Mouse (Mus musculus) ovary, postnatal 10 days (tissue): ENCODE results near the gene Glipr2.

Experiments
- DNase-seq: peaks from one replicate; pipeline ENCODE4 v3.0.0; 2022; ENCODE audit warnings: low spot score

The Glipr2 gene

DNA sequence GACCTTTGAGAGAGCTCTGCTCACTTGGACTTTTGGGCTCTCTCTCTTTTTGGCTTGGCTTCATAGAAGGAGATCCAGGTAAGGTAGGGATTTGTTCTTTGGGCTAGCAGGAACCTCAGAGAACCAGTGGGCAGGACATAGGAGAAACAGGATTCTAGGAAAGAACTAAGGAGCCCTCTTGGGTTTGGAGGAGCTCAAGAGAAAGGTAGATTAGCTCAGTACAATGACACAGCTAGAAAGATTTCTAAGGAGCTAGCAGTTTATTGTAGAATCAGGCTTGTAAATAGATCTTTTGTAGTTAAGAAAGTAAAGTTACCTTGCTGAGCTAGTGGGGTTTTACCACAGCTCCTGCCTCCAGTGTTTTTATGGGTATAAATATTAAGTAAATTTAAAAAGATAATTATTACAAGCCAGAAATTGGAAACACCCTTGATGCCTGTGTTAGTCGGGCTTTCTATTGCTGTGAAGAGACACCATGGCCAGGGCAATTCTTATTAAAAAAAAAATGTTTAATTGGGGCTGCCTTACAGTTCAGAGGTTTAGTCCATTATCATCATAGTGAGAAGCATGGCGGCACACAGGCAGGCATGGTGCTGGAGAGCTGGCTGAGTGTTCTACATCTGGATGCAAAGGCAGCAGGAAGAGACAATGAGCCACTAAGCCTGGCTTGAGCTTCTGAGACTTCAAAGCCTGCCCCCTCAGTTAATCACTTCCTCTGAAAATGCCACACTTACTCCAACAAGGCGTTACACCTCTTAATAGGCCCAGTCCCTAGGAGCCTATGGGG lies 47.6 kb downstream of the Glipr2 start:
- DNase-seq, result no peak

DNA sequence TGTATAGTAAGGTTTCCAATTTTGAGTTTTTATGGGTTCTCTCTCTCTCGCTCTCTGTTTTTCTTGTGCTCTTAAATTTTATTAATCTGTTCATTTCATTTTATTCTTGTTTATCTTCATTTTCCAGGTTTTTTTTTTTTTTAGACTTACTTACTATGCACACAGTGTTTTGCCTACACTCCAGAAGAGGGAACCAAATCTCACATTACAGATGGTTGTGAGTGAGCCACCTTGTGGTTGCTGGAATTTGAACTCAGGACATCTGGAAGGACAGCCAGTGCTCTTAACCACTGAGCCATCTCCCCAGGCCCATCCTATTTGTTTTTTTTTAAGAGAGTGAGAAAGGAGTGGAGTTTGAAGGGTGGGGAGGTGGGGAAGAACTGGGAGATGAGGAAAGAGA lies 53.0 kb downstream of the Glipr2 start:
- DNase-seq, result no peak

DNA sequence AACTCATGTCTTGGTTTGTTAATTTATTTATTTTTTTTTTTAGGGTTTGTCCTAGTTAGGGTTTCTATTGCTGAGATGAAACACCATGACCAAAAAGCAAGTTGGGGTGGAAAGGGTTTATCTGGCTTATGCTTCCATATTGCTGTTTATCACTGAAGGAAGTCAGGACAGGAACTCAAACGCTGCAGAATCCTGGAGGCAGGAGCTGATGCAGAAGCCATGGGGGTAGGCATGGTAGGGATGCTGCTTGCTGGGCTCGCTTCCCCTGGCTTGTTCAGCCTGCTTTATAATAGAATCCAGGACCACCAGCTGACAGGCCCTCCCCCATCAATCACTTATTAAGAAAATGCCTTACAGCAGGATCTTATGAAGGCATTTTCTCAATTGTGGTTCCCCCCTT lies 53.7 kb downstream of the Glipr2 start:
- DNase-seq, result no peak

DNA sequence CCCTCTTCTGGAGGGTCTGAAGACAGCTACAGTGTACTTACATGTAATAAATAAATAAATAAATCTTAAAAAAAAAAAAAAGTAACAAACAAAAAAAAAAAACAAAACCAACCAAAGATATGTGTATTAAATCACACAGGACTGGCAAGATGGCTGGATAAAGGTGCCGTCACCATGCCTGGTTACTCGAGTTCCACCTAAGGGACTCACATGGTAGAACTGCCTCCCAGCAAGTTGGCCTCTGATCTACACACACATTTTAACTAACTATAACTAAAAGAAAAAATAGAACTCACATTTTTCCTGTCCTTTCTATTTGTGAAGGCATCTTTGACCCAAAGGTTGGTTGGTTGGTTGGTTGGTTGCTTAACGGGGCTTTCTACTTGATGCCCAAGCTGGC lies 54.6 kb downstream of the Glipr2 start:
- DNase-seq, result no peak

DNA sequence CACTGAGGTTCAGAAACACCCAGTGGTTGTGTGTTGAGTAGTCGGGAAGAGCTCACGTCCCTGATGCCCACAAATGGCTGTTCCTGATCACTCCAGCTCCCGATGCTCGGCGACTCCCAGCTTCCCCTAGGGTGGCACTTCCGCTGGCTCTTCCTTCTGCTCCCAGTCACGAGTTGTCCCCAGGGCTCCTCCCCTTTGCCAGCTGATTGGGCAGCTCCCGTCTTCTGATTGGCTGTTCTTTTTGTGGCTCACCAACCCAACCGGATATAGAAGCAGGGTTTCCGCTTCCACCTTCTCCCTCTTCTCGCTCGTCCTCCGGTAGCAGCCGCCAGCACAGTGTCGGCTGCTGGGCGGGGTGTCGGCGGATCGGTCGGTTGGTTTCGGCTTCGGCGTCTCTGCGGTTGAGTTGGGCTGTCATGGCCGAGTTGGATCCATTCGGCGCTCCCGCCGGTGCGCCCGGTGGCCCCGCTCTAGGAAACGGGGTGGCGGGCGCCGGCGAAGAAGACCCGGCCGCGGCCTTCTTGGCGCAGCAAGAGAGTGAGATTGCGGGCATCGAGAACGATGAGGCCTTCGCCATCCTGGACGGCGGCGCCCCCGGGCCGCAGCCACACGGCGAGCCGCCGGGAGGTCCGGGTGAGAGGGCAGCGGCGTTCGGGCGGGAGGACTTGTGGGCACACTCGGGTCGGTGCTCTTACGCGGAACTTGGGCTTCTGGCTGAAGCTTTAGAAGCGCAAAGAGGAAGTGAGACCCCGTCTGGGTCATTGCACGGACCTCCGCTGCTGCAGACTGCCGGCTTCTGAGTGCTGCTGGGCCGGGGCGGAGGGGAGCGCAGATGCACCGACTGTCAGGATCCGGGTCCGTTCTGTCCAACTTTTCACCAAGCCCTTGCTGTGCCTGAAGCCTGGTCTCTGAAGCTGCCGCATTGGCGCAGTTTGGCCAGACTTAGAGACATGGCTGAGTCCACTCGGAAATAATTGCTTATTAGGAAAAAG lies 55.5 kb downstream of the Glipr2 start:
- DNase-seq, result peak; percentile 71

GRCm38 (mm10) chr4:44013391-44014070 lies 56.3 kb downstream of the Glipr2 start:
- no peak for DNase-seq

DNA sequence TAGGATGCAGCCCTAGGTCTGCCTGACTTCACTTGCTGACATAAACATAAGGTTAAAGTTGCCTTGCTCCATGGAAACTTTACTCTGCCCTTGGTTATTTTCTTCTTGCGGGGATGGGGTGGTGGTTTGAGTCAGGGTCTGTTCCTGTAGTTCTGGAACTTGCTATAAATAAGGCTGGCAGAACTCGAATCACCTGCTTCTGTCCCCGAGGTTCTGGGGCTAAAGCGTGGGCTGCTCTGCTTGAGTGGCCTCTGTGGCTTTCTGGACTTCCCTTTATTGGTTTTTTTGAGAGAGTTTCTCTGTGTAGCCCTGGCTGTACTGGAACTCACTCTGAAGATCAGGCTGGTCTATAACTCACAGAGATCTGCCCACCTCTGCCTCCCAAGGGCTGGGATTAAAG lies 58.9 kb downstream of the Glipr2 start:
- no peak for DNase-seq

DNA sequence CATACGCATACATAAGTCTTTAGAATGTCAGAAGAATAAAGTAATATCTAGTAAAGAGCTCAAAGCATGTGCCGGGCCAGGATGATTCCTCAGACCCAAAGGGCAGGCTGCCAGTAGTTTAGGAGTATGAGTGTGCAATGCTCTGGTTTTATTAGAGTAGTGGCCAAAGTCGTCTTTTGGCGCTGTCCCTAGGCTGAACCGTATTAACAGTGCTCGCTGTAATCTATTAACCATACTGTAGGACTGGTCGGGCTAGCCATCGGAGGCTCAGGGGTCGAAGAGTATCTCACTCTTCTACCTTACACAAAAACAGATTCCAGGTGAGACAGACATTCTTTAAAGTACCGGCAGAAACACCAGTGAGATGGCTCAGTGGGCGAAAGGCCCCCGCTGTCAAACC lies 59.6 kb downstream of the Glipr2 start:
- no peak for DNase-seq

DNA sequence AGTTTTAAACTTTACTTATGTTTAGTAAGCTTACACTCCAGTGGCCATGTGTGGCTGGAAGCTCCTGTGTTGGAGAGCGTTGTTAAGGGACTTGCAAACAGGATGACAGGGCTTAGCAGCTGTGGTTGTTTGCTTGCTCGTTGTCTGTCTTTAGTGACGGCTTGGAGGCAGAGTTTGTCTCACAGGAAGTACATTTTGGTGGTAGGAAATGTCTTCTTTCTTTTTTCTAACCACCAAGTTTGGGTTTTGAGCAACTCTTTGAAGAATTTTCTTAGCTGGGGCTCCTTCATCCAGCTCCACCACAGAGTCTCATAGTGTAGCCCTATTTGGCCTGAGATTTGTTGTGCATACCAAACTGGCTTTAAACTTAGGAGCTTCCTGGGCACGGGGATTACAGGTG lies 65.1 kb downstream of the Glipr2 start:
- DNase-seq, result no peak

- no peak for DNase-seq
These were observed 65.6 kb downstream of the Glipr2 start for GRCm38 (mm10) chr4:44022766-44023165.

GRCm38 (mm10) chr4:44023681-44024080 lies 66.5 kb downstream of the Glipr2 start:
- DNase-seq, result no peak

DNA sequence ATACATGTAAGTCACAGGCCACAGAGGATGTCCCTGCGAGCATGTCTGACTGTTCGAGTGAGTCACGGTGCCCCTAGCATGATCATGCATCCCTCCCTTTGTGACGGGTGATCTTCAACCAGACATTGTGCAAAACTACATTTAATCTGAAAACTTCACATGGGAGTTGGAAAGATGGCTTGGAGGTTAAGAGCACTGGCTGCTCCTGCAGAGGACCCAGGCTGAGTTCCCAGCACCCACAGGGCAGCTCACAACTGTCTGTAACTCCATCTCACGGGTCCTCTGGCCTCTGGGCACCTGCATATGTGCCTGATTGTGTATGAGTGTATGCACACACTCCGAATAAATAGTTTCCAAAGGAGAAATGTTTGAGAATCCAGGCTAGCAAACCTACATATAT lies 67.0 kb downstream of the Glipr2 start:
- DNase-seq, result no peak

- DNase-seq, result no peak
These were observed 68.4 kb downstream of the Glipr2 start for GRCm38 (mm10) chr4:44025570-44025969.
